ENCODE assay signal across 21 mouse cellular contexts in genomic region chr19:6504656-6505045, GRCm38 (mm10). TPM values are rescaled to one million over a fixed set of nuclear protein-coding genes. Genes with fewer than 3 reads are reported as not detected.
A peak's percentile ranks its signal among the peaks of the same experiment; 100 is the strongest.
DNase-seq lines count a peak whose midpoint lies in the region; ATAC-seq and TF ChIP-seq lines count a peak whose summit lies in the region.
"Had no signal": no experiment of that assay in that cellular context is flagged by ENCODE, and none has a peak within 500 bp of the region (broad histone marks: within the 10 kb centered on the region; RNA-seq: fewer than 3 reads in every experiment).

No protein-coding gene starts in this region.

- no peak for DNase-seq in forebrain, embryonic 14.5 days (ENCODE audit: low spot score)
- no peak for DNase-seq in layer of hippocampus, adult 2 months (ENCODE audit: low spot score in 2 of 2)
- no peak for DNase-seq in layer of hippocampus, postnatal 36 days
- DNase-seq in ovary, adult 18-20 months (ENCODE audit: low spot score), result no peak
- DNase-seq: gastrocnemius, postnatal 10 days; heart, adult 18-20 months; lung, postnatal 14 days had no signal

- no peak for TF ChIP-seq CTCF in layer of hippocampus, adult 2 months (conservative IDR thresholded peaks at IDR 0.05)

- 83% methylated on average over 12 of the region's 12 CpGs for WGBS in forebrain, embryonic 15.5 days
- 89% methylated on average over 12 of the region's 12 CpGs for WGBS in forebrain, embryonic 14.5 days
- WGBS in forebrain, embryonic 16.5 days, result 88% methylated on average over 12 of the region's 12 CpGs
- 86% methylated on average over 12 of the region's 12 CpGs for WGBS in neural tube, embryonic 13.5 days

- H3K9me3 ChIP-seq in forebrain, embryonic 15.5 days, result no peaks in the 10 kb centered on the region
- no peaks in the 10 kb centered on the region for H3K9me3 ChIP-seq in forebrain, embryonic 14.5 days (replicated peaks; ENCODE audit: control insufficient read depth, low read length)
- H3K9me3 ChIP-seq in forebrain, embryonic 16.5 days (ENCODE audit: control insufficient read depth, low read length), result no peaks in the 10 kb centered on the region
- no peaks in the 10 kb centered on the region for H3K9me3 ChIP-seq in neural tube, embryonic 13.5 days
- H3K9me3 ChIP-seq: limb, embryonic 13.5 days; megakaryocyte, embryonic 14.5 days had no signal

- peaks cover 24% of the 10 kb centered on the region for H3K36me3 ChIP-seq in forebrain, embryonic 15.5 days
- H3K36me3 ChIP-seq in forebrain, embryonic 14.5 days (ENCODE audit: control insufficient read depth, insufficient read depth, low read length), result peaks cover 38% of the 10 kb centered on the region
- peaks cover 7% of the 10 kb centered on the region; the same call in 1 of the 2 replicates for H3K36me3 ChIP-seq in forebrain, embryonic 16.5 days (ENCODE audit: control insufficient read depth, insufficient read depth)
- H3K36me3 ChIP-seq in neural tube, embryonic 13.5 days, result peaks cover 43% of the 10 kb centered on the region
- H3K36me3 ChIP-seq: limb, embryonic 13.5 days had no signal

- H3K9ac ChIP-seq in forebrain, embryonic 15.5 days (replicated peaks), result peak overlapping the region; percentile 17; the same call in 1 of the 2 replicates
- no peak overlapping the region for H3K9ac ChIP-seq in forebrain, embryonic 14.5 days (ENCODE audit: low read length)
- no peak overlapping the region for H3K9ac ChIP-seq in forebrain, embryonic 16.5 days (replicated peaks; ENCODE audit: low read depth, low read length)
- H3K9ac ChIP-seq in neural tube, embryonic 13.5 days, result peak overlapping the region; percentile 100
- H3K9ac ChIP-seq: limb, embryonic 13.5 days; liver, embryonic 14.5 days had no signal

- H3K4me2 ChIP-seq in forebrain, embryonic 15.5 days (replicated peaks), result 0 out of 2 replicates have a peak overlapping the region, but pooled peaks have one; percentile 19
- H3K4me2 ChIP-seq in forebrain, embryonic 14.5 days (ENCODE audit: low read length), result no peak overlapping the region; the same call in 1 of the 2 replicates
- H3K4me2 ChIP-seq in forebrain, embryonic 16.5 days (ENCODE audit: low read length), result 0 out of 2 replicates have a peak overlapping the region, but pooled peaks have one; percentile 5
- peak overlapping the region; percentile 90 for H3K4me2 ChIP-seq in neural tube, embryonic 13.5 days
- H3K4me2 ChIP-seq: limb, embryonic 13.5 days had no signal

- no peak overlapping the region for H3K4me3 ChIP-seq in forebrain, embryonic 15.5 days
- no peak overlapping the region for H3K4me3 ChIP-seq in forebrain, embryonic 14.5 days (ENCODE audit: low read depth, low read length)
- no peak overlapping the region for H3K4me3 ChIP-seq in layer of hippocampus, adult 2 months
- no peak overlapping the region for H3K4me3 ChIP-seq in forebrain, embryonic 16.5 days (replicated peaks; ENCODE audit: low read length)
- H3K4me3 ChIP-seq in neural tube, embryonic 13.5 days, result 0 out of 2 replicates have a peak overlapping the region, but pooled peaks have one; percentile 90
- H3K4me3 ChIP-seq: limb, embryonic 13.5 days; megakaryocyte, embryonic 14.5 days had no signal

- H3K4me1 ChIP-seq in forebrain, embryonic 15.5 days, result peaks cover 71% of the 10 kb centered on the region
- H3K4me1 ChIP-seq in forebrain, embryonic 14.5 days (ENCODE audit: control insufficient read depth, insufficient read depth, low read length), result peaks cover 45% of the 10 kb centered on the region
- peaks cover 61% of the 10 kb centered on the region for H3K4me1 ChIP-seq in forebrain, embryonic 16.5 days (replicated peaks; ENCODE audit: control insufficient read depth, insufficient read depth, low read length)
- H3K4me1 ChIP-seq in neural tube, embryonic 13.5 days (replicated peaks), result peaks cover 84% of the 10 kb centered on the region

- H3K27me3 ChIP-seq in forebrain, embryonic 15.5 days, result no peaks in the 10 kb centered on the region
- H3K27me3 ChIP-seq in forebrain, embryonic 14.5 days (replicated peaks; ENCODE audit: control insufficient read depth, insufficient read depth, low read length), result no peaks in the 10 kb centered on the region
- H3K27me3 ChIP-seq in forebrain, embryonic 16.5 days (replicated peaks; ENCODE audit: control insufficient read depth, insufficient read depth, low read length), result no peaks in the 10 kb centered on the region
- no peaks in the 10 kb centered on the region for H3K27me3 ChIP-seq in neural tube, embryonic 13.5 days

- ATAC-seq in forebrain, embryonic 15.5 days (replicated peaks), result no peak
- ATAC-seq in forebrain, embryonic 14.5 days, result no peak
- ATAC-seq in forebrain, embryonic 16.5 days, result no peak
- no peak for ATAC-seq in neural tube, embryonic 13.5 days (ENCODE audit: low read depth)
- ATAC-seq: activated CD4-positive, CD25-positive, alpha-beta regulatory T cell, adult 4 months; inflammation-experienced regulatory T-cells, adult 6 months; Patski had no signal

- H3K27ac ChIP-seq in forebrain, embryonic 15.5 days (replicated peaks), result no peak overlapping the region; the same call in 1 of the 2 replicates
- H3K27ac ChIP-seq in forebrain, embryonic 14.5 days (ENCODE audit: low read depth, low read length), result no peak overlapping the region
- H3K27ac ChIP-seq in layer of hippocampus, adult 2 months, result peak overlapping the region; percentile 95
- peak overlapping the region; percentile 46; the same call in 1 of the 2 replicates for H3K27ac ChIP-seq in forebrain, embryonic 16.5 days (ENCODE audit: low read length)
- H3K27ac ChIP-seq in neural tube, embryonic 13.5 days (replicated peaks), result peak overlapping the region; percentile 97; the same call in 1 of the 2 replicates
- H3K27ac ChIP-seq: limb, embryonic 13.5 days; liver, embryonic 14.5 days had no signal

RNA-seq across cellular contexts. Expression of gene Slc22a12, which starts 38.2 kb away (rescaled TPM):
- polyA plus RNA-seq in forebrain, embryonic 15.5 days (2015; fragmentation: Nextera tagmentation; extraction: Ambion mirVana), result 0.10 TPM in 1 of 2 replicates, not detected in the other
- polyA plus RNA-seq in forebrain, embryonic 14.5 days (2014; fragmentation: Nextera tagmentation; extraction: Ambion mirVana), result not detected in 2 replicates
- total RNA-seq in layer of hippocampus, adult 2 months (2021), result under 1 TPM; 0.20 to 0.37 TPM
- total RNA-seq in layer of hippocampus, postnatal 36 days (2021), result under 1 TPM; 0.40 to 0.71 TPM
- not detected in 2 replicates for polyA plus RNA-seq in forebrain, embryonic 16.5 days (2015; fragmentation: Nextera tagmentation; extraction: Ambion mirVana)
- polyA plus RNA-seq in neural tube, embryonic 13.5 days (2015; fragmentation: Nextera tagmentation; extraction: Ambion mirVana), result not detected in 2 replicates
- total RNA-seq: adrenal gland, postnatal 25 days; gastrocnemius, postnatal 10 days had no signal
- polyA plus RNA-seq: activated CD4-positive, CD25-positive, alpha-beta regulatory T cell, adult 4 months; C2C12; heart, postnatal 0 days; inflammation-experienced regulatory T-cells, adult 6 months; limb, embryonic 13.5 days; liver, embryonic 14.5 days; Patski; stomach, embryonic 16.5 days; thymus, postnatal 0 days had no signal

Comparison
In these comparisons a context has a peak if more than half of its experiments do, and no peak if none do; other contexts are left out.
1. H3K27ac ChIP-seq: peak in layer of hippocampus, adult 2 months (single experiment), forebrain, embryonic 16.5 days (single experiment) and neural tube, embryonic 13.5 days (single experiment); none in forebrain, embryonic 15.5 days (single experiment) and forebrain, embryonic 14.5 days (single experiment).
2. H3K9ac ChIP-seq: peak in forebrain, embryonic 15.5 days (single experiment) and neural tube, embryonic 13.5 days (single experiment); none in forebrain, embryonic 14.5 days (single experiment) and forebrain, embryonic 16.5 days (single experiment).